Mouse (Mus musculus) gonadal fat pad, adult 2 months (tissue): Measurements from ENCODE around the gene Adamtsl1. TPM values are rescaled to one million over a fixed set of nuclear protein-coding genes. Genes with fewer than 3 reads are reported as not detected.

Experiments
- DNase-seq: peaks from one replicate; pipeline ENCODE4 v3.0.0-alpha.2; 2012; ENCODE audit warnings: low read depth
- polyA plus RNA-seq: library from polyadenylated mRNA; depleted of rRNA; stranded (reverse); fragments of >200 nt; gene quantifications from 2 replicates; pipeline ENCODE4 v1.2.3, GENCODE M21; 2012

Adamtsl1 gene
- polyA plus RNA-seq, 1 experiment: 17.9 TPM

GRCm38 (mm10) chr4:85672290-85672689 lies 158.3 kb downstream of the Adamtsl1 start:
- no peak for DNase-seq

GRCm38 (mm10) chr4:85677621-85678020 lies 163.6 kb downstream of the Adamtsl1 start:
- DNase-seq: no peak

GRCm38 (mm10) chr4:85686160-85686559 lies 172.2 kb downstream of the Adamtsl1 start:
- DNase-seq: no peak

- DNase-seq: no peak
Observed at GRCm38 (mm10) chr4:85695237-85695636, 181.3 kb downstream of the Adamtsl1 start.

- no peak for DNase-seq
Observed at GRCm38 (mm10) chr4:85707352-85708057, 193.5 kb downstream of the Adamtsl1 start.

- DNase-seq: no peak
Observed at GRCm38 (mm10) chr4:85709636-85710035, 195.7 kb downstream of the Adamtsl1 start.

GRCm38 (mm10) chr4:85724999-85725398 lies 211.0 kb downstream of the Adamtsl1 start:
- DNase-seq: no peak

GRCm38 (mm10) chr4:85727731-85728130 lies 213.8 kb downstream of the Adamtsl1 start:
- DNase-seq: no peak

GRCm38 (mm10) chr4:85728416-85728815 lies 214.4 kb downstream of the Adamtsl1 start:
- DNase-seq: no peak

GRCm38 (mm10) chr4:85740478-85740877 lies 226.5 kb downstream of the Adamtsl1 start:
- DNase-seq: no peak

GRCm38 (mm10) chr4:85741825-85742391 lies 227.9 kb downstream of the Adamtsl1 start:
- peak; percentile 26 for DNase-seq

- DNase-seq: no peak
Observed at GRCm38 (mm10) chr4:85743427-85743826, 229.5 kb downstream of the Adamtsl1 start.

- no peak for DNase-seq
Observed at GRCm38 (mm10) chr4:85762684-85763083, 248.7 kb downstream of the Adamtsl1 start.

- DNase-seq: no peak
Observed at GRCm38 (mm10) chr4:85763161-85764014, 249.4 kb downstream of the Adamtsl1 start.

- no peak for DNase-seq
Observed at GRCm38 (mm10) chr4:85764015-85764450, 250.1 kb downstream of the Adamtsl1 start.

GRCm38 (mm10) chr4:85764476-85764875 lies 250.5 kb downstream of the Adamtsl1 start:
- no peak for DNase-seq

GRCm38 (mm10) chr4:85767666-85768065 lies 253.7 kb downstream of the Adamtsl1 start:
- DNase-seq: no peak

- DNase-seq: no peak
Observed at GRCm38 (mm10) chr4:85768107-85768506, 254.1 kb downstream of the Adamtsl1 start.

- DNase-seq: no peak
Observed at GRCm38 (mm10) chr4:85782511-85782910, 268.5 kb downstream of the Adamtsl1 start.

- DNase-seq: no peak
Observed at GRCm38 (mm10) chr4:85783768-85784379, 269.9 kb downstream of the Adamtsl1 start.

GRCm38 (mm10) chr4:85784428-85784827 lies 270.5 kb downstream of the Adamtsl1 start:
- no peak for DNase-seq

- no peak for DNase-seq
Observed at GRCm38 (mm10) chr4:85790226-85790625, 276.3 kb downstream of the Adamtsl1 start.
